Mouse (Mus musculus) stomach, postnatal 0 days (tissue): ENCODE results near the gene Emx1.

ENCODE experiments used
- CTCF ChIP-seq: IDR thresholded peaks from 2 replicates; pipeline ENCODE4 v1.5.1; 2016; ENCODE audit warnings: antibody characterized with exemption, low read depth, mild to moderate bottlenecking, moderate library complexity
- EP300 ChIP-seq: optimal IDR thresholded peaks from 2 replicates; pipeline ENCODE3; 2016; ENCODE audit warnings: antibody characterized with exemption

- TF ChIP-seq CTCF (no peak), EP300 (no peak)
Observed at GRCm38 (mm10) chr6:85219706-85220105, 32.5 kb downstream of the Emx1 start.
